Mouse (Mus musculus): ENCODE data around the gene Treml2.

GRCm38 (mm10) chr17:48272598-48272997 is 26.7 kb upstream of the Treml2 start:
- TF ChIP-seq CTCF (IDR thresholded peaks at IDR 0.05; ENCODE audit: borderline replicate concordance, insufficient read depth, low read depth, low read length) (no peak), POLR2A (IDR thresholded peaks at IDR 0.05; ENCODE audit: borderline replicate concordance, insufficient read depth, low read length) (no peak)
